Mouse (Mus musculus) E14TG2a.4 (cell line): ENCODE measurements around the gene Manea.

Experiments used
- CTCF ChIP-seq: conservative IDR thresholded peaks from 2 replicates; pipeline ENCODE4 v1.5.1; 2014; ENCODE audit warnings: low read length
- NANOG ChIP-seq: IDR thresholded peaks from 2 replicates; pipeline ENCODE4 v1.6.1; 2014; ENCODE audit warnings: borderline replicate concordance, low read length, mixed read lengths
- POU5F1 ChIP-seq: IDR thresholded peaks from 2 replicates; pipeline ENCODE4 v1.6.1; 2014; ENCODE audit warnings: low read length, borderline replicate concordance

DNA sequence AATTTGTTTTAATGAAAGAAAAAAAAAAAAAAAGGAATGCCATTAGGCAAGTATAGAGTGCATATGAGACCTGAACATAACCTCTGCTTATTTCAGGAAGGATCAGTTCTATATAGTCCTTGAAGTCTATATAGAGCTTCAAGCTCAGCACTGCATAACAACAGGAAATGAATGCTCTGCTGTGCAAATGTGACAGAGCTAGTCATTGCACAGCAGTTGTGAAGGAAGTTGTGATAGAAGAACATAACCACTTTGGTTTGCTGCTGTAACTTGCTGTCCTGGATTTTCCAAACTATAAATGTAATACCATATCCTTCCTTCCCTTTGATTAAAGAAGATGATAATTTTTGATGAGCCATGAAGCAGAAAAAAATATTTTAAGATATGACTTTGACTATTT lies 4.3 kb downstream of the Manea start:
- no peak for TF ChIP-seq CTCF
- no peak for TF ChIP-seq NANOG
- TF ChIP-seq POU5F1 = no peak
